Mouse (Mus musculus): Measurements from ENCODE around the gene Ldlrap1.

DNA sequence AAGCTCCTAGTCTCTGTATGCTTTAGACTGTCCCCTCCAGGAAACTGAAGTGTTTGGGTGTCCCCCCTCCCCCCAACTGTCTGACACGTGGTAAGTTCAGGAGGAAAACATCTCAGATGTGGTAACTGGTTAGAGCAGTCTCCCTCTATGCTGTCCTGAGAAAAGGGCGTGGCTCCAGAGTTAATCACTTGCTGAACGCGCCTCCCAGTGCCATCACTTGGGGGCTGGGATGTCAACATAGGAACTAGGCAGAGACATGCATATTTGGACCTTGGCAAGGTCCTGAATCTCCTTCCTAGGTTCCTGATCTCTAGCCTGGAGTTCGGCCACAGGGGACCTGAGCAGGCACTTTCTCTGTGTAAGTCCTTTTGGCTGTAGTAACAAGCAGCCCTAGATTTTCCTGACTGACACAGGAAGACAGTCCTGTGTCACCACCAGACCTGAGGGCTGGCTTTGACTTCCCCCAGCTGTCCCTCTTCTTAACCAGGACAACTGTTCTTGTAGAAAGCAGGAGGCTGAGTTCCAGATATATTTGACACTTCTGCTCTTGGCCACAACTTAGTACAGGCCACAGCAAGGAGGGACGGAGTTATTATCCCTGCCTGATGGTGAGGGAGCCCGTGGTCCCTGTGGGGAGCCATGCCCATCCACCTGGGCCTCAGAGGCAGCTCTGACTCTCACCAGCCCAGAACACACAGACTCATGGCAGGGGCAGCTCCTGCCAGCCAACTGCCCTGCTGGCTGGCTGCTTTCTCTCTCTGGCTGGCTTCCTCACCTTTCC lies 28.9 kb upstream of the Ldlrap1 start:
- TF ChIP-seq CTCF (IDR thresholded peaks at IDR 0.05; ENCODE audit: control insufficient read depth, insufficient read depth, insufficient replicate concordance, low read depth, low read length): no peak
- no peak for TF ChIP-seq POLR2A (IDR thresholded peaks at IDR 0.05; ENCODE audit: control insufficient read depth, low read depth, low read length)

All from testis, adult 2 months (tissue).